ENCODE assay signal across 8 mouse cellular contexts in genomic region chr1:194617918-194618317, GRCm38 (mm10). TPM values are rescaled to one million over a fixed set of nuclear protein-coding genes. Genes with fewer than 3 reads are reported as not detected.
DNase-seq lines count a peak whose midpoint lies in the region; ATAC-seq and TF ChIP-seq lines count a peak whose summit lies in the region.

TSS of gene Plxna2 (plus strand) at chr1:194618218.

- H3K4me2 ChIP-seq in kidney, postnatal 0 days (ENCODE audit: low read length) = peak within 1 kb of the TSS; percentile 91
- H3K4me2 ChIP-seq in hindbrain, embryonic 13.5 days = peak within 1 kb of the TSS; percentile 63
- peak within 1 kb of the TSS; percentile 94 for H3K4me2 ChIP-seq in liver, embryonic 16.5 days (ENCODE audit: low read depth, low read length)

- ATAC-seq in kidney, postnatal 0 days (replicated peaks; ENCODE audit: low FRiP score, low read depth) = no peak
- ATAC-seq in hindbrain, embryonic 13.5 days (ENCODE audit: low FRiP score) = no peak
- no peak for ATAC-seq in liver, embryonic 16.5 days (ENCODE audit: low read depth)
- ATAC-seq in activated CD4-positive, CD25-positive, alpha-beta regulatory T cell, adult 4 months = no peak

- H3K27ac ChIP-seq in kidney, postnatal 0 days = peak within 1 kb of the TSS; percentile 84; the same call in 1 of the 2 replicates
- 0 out of 2 replicates have a peak within 1 kb of the TSS, but pooled peaks have one; percentile 85 for H3K27ac ChIP-seq in forebrain, embryonic 10.5 days
- H3K27ac ChIP-seq in hindbrain, embryonic 13.5 days = peak within 1 kb of the TSS; percentile 97
- H3K27ac ChIP-seq in liver, embryonic 16.5 days (ENCODE audit: low read length) = no peak within 1 kb of the TSS

- H3K9ac ChIP-seq in kidney, postnatal 0 days (ENCODE audit: low read depth, low read length) = peak within 1 kb of the TSS; percentile 76; the same call in 1 of the 2 replicates
- H3K9ac ChIP-seq in hindbrain, embryonic 13.5 days = peak within 1 kb of the TSS; percentile 97; the same call in 1 of the 2 replicates
- no peak within 1 kb of the TSS for H3K9ac ChIP-seq in liver, embryonic 16.5 days (ENCODE audit: low read depth, low read length)

- WGBS in kidney, postnatal 0 days = 95% methylated on average over 2 of the region's 2 CpGs
- WGBS in forebrain, embryonic 10.5 days = 94% methylated on average over 2 of the region's 2 CpGs
- WGBS in hindbrain, embryonic 13.5 days = 91% methylated on average over 2 of the region's 2 CpGs
- WGBS in liver, embryonic 16.5 days (ENCODE audit: insufficient replicate concordance) = 53% methylated on average over 2 of the region's 2 CpGs

- no peak for TF ChIP-seq CTCF in kidney, postnatal 0 days (IDR thresholded peaks at IDR 0.05; ENCODE audit: low read depth)

- H3K4me3 ChIP-seq in kidney, postnatal 0 days (replicated peaks; ENCODE audit: low read depth, low read length) = peak within 1 kb of the TSS; percentile 78
- H3K4me3 ChIP-seq in forebrain, embryonic 10.5 days = peak within 1 kb of the TSS; percentile 81
- peak within 1 kb of the TSS; percentile 96 for H3K4me3 ChIP-seq in hindbrain, embryonic 13.5 days
- peak within 1 kb of the TSS; percentile 69 for H3K4me3 ChIP-seq in liver, embryonic 16.5 days (ENCODE audit: low read depth, low read length)

- no peak for DNase-seq in kidney, postnatal 0 days (ENCODE audit: low spot score)
- DNase-seq in kidney, adult 11 months = no peak
- no peak for DNase-seq in forebrain, embryonic 10.5 days (ENCODE audit: extremely low spot score, low spot score)
- no peak for DNase-seq in cerebellum, adult 9-11 months
- no peak for DNase-seq in MN1 (ENCODE audit: low spot score)

- H3K27me3 ChIP-seq in kidney, postnatal 0 days (ENCODE audit: insufficient read depth, low read length) = no peaks in the 10 kb centered on the region
- H3K27me3 ChIP-seq in forebrain, embryonic 10.5 days (ENCODE audit: poor library complexity, severe bottlenecking) = peaks cover 22% of the 10 kb centered on the region
- no peaks in the 10 kb centered on the region for H3K27me3 ChIP-seq in hindbrain, embryonic 13.5 days
- peaks cover 2% of the 10 kb centered on the region for H3K27me3 ChIP-seq in liver, embryonic 16.5 days (ENCODE audit: control insufficient read depth, insufficient read depth, low read depth, low read length)

- H3K36me3 ChIP-seq in kidney, postnatal 0 days (ENCODE audit: insufficient read depth, low read length) = no peaks in the 10 kb centered on the region
- no peaks in the 10 kb centered on the region for H3K36me3 ChIP-seq in forebrain, embryonic 10.5 days (replicated peaks)
- no peaks in the 10 kb centered on the region for H3K36me3 ChIP-seq in hindbrain, embryonic 13.5 days
- H3K36me3 ChIP-seq in liver, embryonic 16.5 days (ENCODE audit: control insufficient read depth, insufficient read depth) = no peaks in the 10 kb centered on the region

- H3K4me1 ChIP-seq in kidney, postnatal 0 days (replicated peaks; ENCODE audit: insufficient read depth, low read length) = peaks cover 9% of the 10 kb centered on the region; the same call in 1 of the 2 replicates
- peaks cover 59% of the 10 kb centered on the region for H3K4me1 ChIP-seq in forebrain, embryonic 10.5 days
- peaks cover 42% of the 10 kb centered on the region for H3K4me1 ChIP-seq in hindbrain, embryonic 13.5 days (replicated peaks)
- peaks cover 22% of the 10 kb centered on the region for H3K4me1 ChIP-seq in liver, embryonic 16.5 days (ENCODE audit: control insufficient read depth, low read depth, low read length)

- H3K9me3 ChIP-seq in kidney, postnatal 0 days (replicated peaks; ENCODE audit: low read length) = no peaks in the 10 kb centered on the region
- H3K9me3 ChIP-seq in forebrain, embryonic 10.5 days = no peaks in the 10 kb centered on the region
- H3K9me3 ChIP-seq in hindbrain, embryonic 13.5 days = no peaks in the 10 kb centered on the region
- H3K9me3 ChIP-seq in liver, embryonic 16.5 days (replicated peaks; ENCODE audit: control insufficient read depth, low read length) = no peaks in the 10 kb centered on the region

RNA-seq across cellular contexts. Expression of gene Plxna2, which starts in this region (rescaled TPM):
- 2.6 and 2.8 TPM in 2 replicates for polyA plus RNA-seq in kidney, postnatal 0 days (2015; fragmentation: Nextera tagmentation; extraction: Ambion mirVana)
- polyA plus RNA-seq in forebrain, embryonic 10.5 days (2016; fragmentation: Nextera tagmentation; extraction: Ambion mirVana) = 6.5 and 7.4 TPM in 2 replicates
- 36.1 and 36.5 TPM in 2 replicates for polyA plus RNA-seq in hindbrain, embryonic 13.5 days (2015; fragmentation: Nextera tagmentation; extraction: Ambion mirVana)
- polyA plus RNA-seq in liver, embryonic 16.5 days (2015; fragmentation: Nextera tagmentation; extraction: Ambion mirVana) = 1.7 and 2.2 TPM in 2 replicates
- polyA plus RNA-seq in activated CD4-positive, CD25-positive, alpha-beta regulatory T cell, adult 4 months (2017; shearing (Covaris generic)) = not detected
